Mouse (Mus musculus): ENCODE measurements at regions not wholly inside any gene's neighbourhood (a gene's known extent, or its start where the extent isn't known, plus 50 kb on each side); places are given as distances from the start of the nearest gene placed in this dataset.

GRCm38 (mm10) chr17:45822427-45822826 lies 88.8 kb upstream of the 1600014C23Rik start:
- peaks cover 94% of the 10 kb centered on the region for H3K27me3 ChIP-seq (replicated peaks)
- TF ChIP-seq SIN3A (IDR thresholded peaks at IDR 0.05; ENCODE audit: low read length) = no peak
- TF ChIP-seq EP300 (IDR thresholded peaks at IDR 0.05; ENCODE audit: low read length) = no peak
- no peak for TF ChIP-seq ETS1 (conservative IDR thresholded peaks at IDR 0.05; ENCODE audit: low read depth, low read length)
- no peak for TF ChIP-seq MXI1 (IDR thresholded peaks at IDR 0.05; ENCODE audit: low read depth, low read length)
- TF ChIP-seq SMC3 (IDR thresholded peaks at IDR 0.05; ENCODE audit: low read depth, low read length) = no peak
- TF ChIP-seq JUN (IDR thresholded peaks at IDR 0.05; ENCODE audit: insufficient read depth, low read depth, low read length) = no peak
- TF ChIP-seq GABPA (IDR thresholded peaks at IDR 0.05; ENCODE audit: insufficient replicate concordance, low read depth, low read length) = no peak
- TF ChIP-seq BHLHE40 (IDR thresholded peaks at IDR 0.05; ENCODE audit: low read depth, low read length) = no peak
- no peak for TF ChIP-seq USF1 (IDR thresholded peaks at IDR 0.05; ENCODE audit: low read depth, low read length)
- no peak for TF ChIP-seq NELFE (IDR thresholded peaks at IDR 0.05; ENCODE audit: low read depth, low read length)
- TF ChIP-seq MAFK (IDR thresholded peaks at IDR 0.05; ENCODE audit: insufficient replicate concordance, low read length) = no peak
- TF ChIP-seq IRF4 (IDR thresholded peaks at IDR 0.05; ENCODE audit: low read depth, low read length) = no peak
- no peak for TF ChIP-seq POLR2A (IDR thresholded peaks at IDR 0.05; ENCODE audit: low read depth, low read length)
- H3K4me3 ChIP-seq (replicated peaks in 1 of 3; ENCODE audit: low read depth in 2 of 3, low read length in 2 of 3, poor library complexity in 1 of 3) = no peak overlapping the region
- in situ Hi-C loops (cut with MboI; ENCODE audit: low pct_ligation_motif_present, low pct_unique_long_range_greater_than_20kb, low sequenced_read_pairs) = no loop called here
- H3K9ac ChIP-seq (ENCODE audit: insufficient read depth, low read depth) = no peak overlapping the region
- no peak for DNase-seq (ENCODE audit: extremely low read depth)
- H3K27ac ChIP-seq (ENCODE audit: insufficient read depth, low read depth) = no peak overlapping the region
- H3K4me2 ChIP-seq (ENCODE audit: insufficient read depth, low read depth, poor library complexity, severe bottlenecking) = no peak overlapping the region
- peaks cover 16% of the 10 kb centered on the region for H3K9me3 ChIP-seq (replicated peaks; ENCODE audit: low read length)
- H3K4me1 ChIP-seq (ENCODE audit: control insufficient read depth in 1 of 2, insufficient read depth in 2 of 2) = peaks cover 0 to 3% of the 10 kb centered on the region in 2 experiments; a peak in 2 of 4 replicates
- H3K36me3 ChIP-seq (replicated peaks in 1 of 2; ENCODE audit: control insufficient read depth in 1 of 2, insufficient read depth in 1 of 2, low read length in 1 of 2) = no peaks in the 10 kb centered on the region
- no peaks in the 10 kb centered on the region for H3K79me2 ChIP-seq (replicated peaks; ENCODE audit: control insufficient read depth, extremely low read depth, insufficient read depth, poor library complexity, severe bottlenecking)
- dilution Hi-C loops (cut with MboI; ENCODE audit: extremely low pct_ligation_motif_present, extremely low pct_unique_long_range_greater_than_20kb, low sequenced_read_pairs) = no loop called here

GRCm38 (mm10) chr17:45821356-45821755 lies 87.7 kb upstream of the 1600014C23Rik start:
- Histone ChIP-seq H3K27ac (ENCODE audit: insufficient read depth, low read depth) (no peak overlapping the region), H3K27me3 (replicated peaks) (peaks cover 96% of the 10 kb centered on the region), H3K9me3 (replicated peaks; ENCODE audit: low read length) (peaks cover 16% of the 10 kb centered on the region), H3K79me2 (replicated peaks; ENCODE audit: control insufficient read depth, extremely low read depth, insufficient read depth, poor library complexity, severe bottlenecking) (no peaks in the 10 kb centered on the region), H3K4me2 (ENCODE audit: insufficient read depth, low read depth, poor library complexity, severe bottlenecking) (no peak overlapping the region), H3K4me1 (ENCODE audit: control insufficient read depth in 1 of 2, insufficient read depth in 2 of 2) (peaks cover 0 to 3% of the 10 kb centered on the region in 2 experiments; a peak in 2 of 4 replicates), H3K36me3 (replicated peaks in 1 of 2; ENCODE audit: control insufficient read depth in 1 of 2, insufficient read depth in 1 of 2, low read length in 1 of 2) (no peaks in the 10 kb centered on the region), H3K4me3 (replicated peaks in 1 of 3; ENCODE audit: low read depth in 2 of 3, low read length in 2 of 3, poor library complexity in 1 of 3) (no peak overlapping the region), H3K9ac (ENCODE audit: insufficient read depth, low read depth) (no peak overlapping the region)
- dilution Hi-C loops (cut with MboI; ENCODE audit: extremely low pct_ligation_motif_present, extremely low pct_unique_long_range_greater_than_20kb, low sequenced_read_pairs) = no loop called here
- in situ Hi-C loops (cut with MboI; ENCODE audit: low pct_ligation_motif_present, low pct_unique_long_range_greater_than_20kb, low sequenced_read_pairs) = no loop called here
- no peak for TF ChIP-seq POLR2AphosphoS2 (IDR thresholded peaks at IDR 0.05; ENCODE audit: low read depth, low read length)
- no peak for TF ChIP-seq MAX (IDR thresholded peaks at IDR 0.05; ENCODE audit: low read length)
- no peak for TF ChIP-seq PAX5 (IDR thresholded peaks at IDR 0.05; ENCODE audit: low read length)
- TF ChIP-seq NRF1 (IDR thresholded peaks at IDR 0.05; ENCODE audit: low read depth, low read length) = no peak
- TF ChIP-seq BHLHE40 (IDR thresholded peaks at IDR 0.05; ENCODE audit: low read depth, low read length) = no peak
- TF ChIP-seq CHD1 (IDR thresholded peaks at IDR 0.05; ENCODE audit: low read depth, low read length) = no peak
- no peak for TF ChIP-seq ZNF384 (IDR thresholded peaks at IDR 0.05; ENCODE audit: low read depth, low read length)
- no peak for DNase-seq (ENCODE audit: extremely low read depth)

Data from CH12.LX (cell line).